8 mouse cellular contexts compared by ENCODE assay signal in the genomic region with DNA sequence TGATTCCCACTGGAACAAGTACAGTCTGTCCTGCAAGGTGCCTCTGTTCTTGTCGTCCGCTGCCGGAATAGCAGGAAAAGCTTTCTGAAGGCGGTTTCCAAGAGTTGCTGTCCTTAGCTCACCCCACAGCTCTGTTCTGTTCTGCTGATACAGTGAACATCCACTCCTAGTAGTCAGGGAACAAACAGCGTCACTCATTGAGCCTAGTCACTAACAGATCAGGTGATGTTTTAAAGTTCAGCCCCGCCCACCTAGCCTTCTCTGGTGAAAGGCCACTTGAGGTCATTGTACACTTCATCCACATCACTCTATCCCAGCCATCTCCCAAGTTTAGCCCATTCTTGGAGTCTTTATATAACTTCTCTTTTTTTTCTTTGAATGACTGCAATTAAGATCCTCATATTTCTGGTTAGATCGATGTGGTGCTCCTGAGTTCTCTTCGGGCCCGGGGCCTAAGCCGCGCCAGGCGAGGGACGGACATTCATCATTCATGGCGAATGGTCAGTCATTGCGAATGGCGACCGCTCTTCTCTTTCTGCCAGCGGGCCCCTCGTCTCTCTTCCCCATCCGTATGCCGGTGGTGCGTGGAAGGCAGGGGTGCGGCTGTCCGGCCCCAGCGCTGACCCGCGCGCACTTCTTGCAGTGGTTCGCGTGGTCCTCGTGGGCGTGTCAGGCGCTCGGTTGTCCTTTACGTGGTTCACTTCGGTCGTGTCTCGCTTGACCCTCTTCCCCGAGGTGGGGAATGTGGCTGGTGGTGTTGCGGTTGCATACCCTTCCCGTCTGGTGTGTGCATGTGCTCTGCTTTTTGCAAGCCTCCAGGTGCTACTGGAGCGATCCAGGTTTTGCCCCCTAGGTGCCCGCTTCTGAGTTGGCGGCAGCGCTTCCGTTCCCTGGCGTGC. TPM values are rescaled to one million over a fixed set of nuclear protein-coding genes. Genes with fewer than 3 reads are reported as not detected.
DNase-seq lines count a peak whose midpoint lies in the region; ATAC-seq and TF ChIP-seq lines count a peak whose summit lies in the region.

No protein-coding gene starts in this region.

- 0 out of 2 replicates have a peak overlapping the region, but pooled peaks have one; percentile 31 for H3K9ac ChIP-seq in intestine, embryonic 14.5 days (ENCODE audit: low read length)
- H3K9ac ChIP-seq in stomach, postnatal 0 days (ENCODE audit: low read length), result peak overlapping the region; percentile 41; the same call in 1 of the 2 replicates

- no peak overlapping the region for H3K27ac ChIP-seq in cortical plate, adult 2 months (ENCODE audit: insufficient read depth, low read length)
- H3K27ac ChIP-seq in intestine, embryonic 14.5 days (ENCODE audit: low read depth), result no peak overlapping the region
- H3K27ac ChIP-seq in midbrain, embryonic 10.5 days (replicated peaks), result peak overlapping the region; percentile 49
- H3K27ac ChIP-seq in stomach, postnatal 0 days (replicated peaks), result no peak overlapping the region

- H3K4me1 ChIP-seq in cortical plate, adult 2 months (ENCODE audit: control insufficient read depth, insufficient read depth, low read length), result peaks cover 1% of the 10 kb centered on the region; the same call in 1 of the 2 replicates
- no peaks in the 10 kb centered on the region for H3K4me1 ChIP-seq in intestine, embryonic 14.5 days (replicated peaks; ENCODE audit: control insufficient read depth, insufficient read depth, low read length)
- peaks cover 10% of the 10 kb centered on the region for H3K4me1 ChIP-seq in midbrain, embryonic 10.5 days
- H3K4me1 ChIP-seq in stomach, postnatal 0 days (replicated peaks; ENCODE audit: control insufficient read depth, insufficient read depth), result peaks cover 3% of the 10 kb centered on the region; the same call in 1 of the 2 replicates

- no peak for ATAC-seq in Patski
- ATAC-seq in intestine, embryonic 14.5 days (replicated peaks; ENCODE audit: low FRiP score, low TSS enrichment, low read depth), result peak; percentile 62; the same call in 1 of the 2 replicates
- peak; percentile 66; the same call in 1 of the 2 replicates for ATAC-seq in stomach, postnatal 0 days (ENCODE audit: low FRiP score, low TSS enrichment)
- no peak for ATAC-seq in erythroid progenitor cell, adult 5-6 weeks (replicated peaks; ENCODE audit: low FRiP score, poor library complexity, severe bottlenecking)

- H3K36me3 ChIP-seq in intestine, embryonic 14.5 days (ENCODE audit: control insufficient read depth, insufficient read depth, low read length), result no peaks in the 10 kb centered on the region
- no peaks in the 10 kb centered on the region for H3K36me3 ChIP-seq in midbrain, embryonic 10.5 days
- H3K36me3 ChIP-seq in stomach, postnatal 0 days (ENCODE audit: control insufficient read depth, insufficient read depth, low read length), result no peaks in the 10 kb centered on the region

- TF ChIP-seq CTCF in Patski (IDR thresholded peaks at IDR 0.05), result no peak
- TF ChIP-seq CTCF in cortical plate, adult 2 months (IDR thresholded peaks at IDR 0.05; ENCODE audit: extremely low read depth, insufficient read depth, low read length), result no peak
- no peak for TF ChIP-seq CTCF in stomach, postnatal 0 days (IDR thresholded peaks at IDR 0.05; ENCODE audit: low read depth)

- TF ChIP-seq EP300 in stomach, postnatal 0 days (optimal IDR thresholded peaks at IDR 0.05), result no peak

- peak overlapping the region; percentile 94 for H3K4me2 ChIP-seq in intestine, embryonic 14.5 days (ENCODE audit: low read length)
- H3K4me2 ChIP-seq in stomach, postnatal 0 days (replicated peaks; ENCODE audit: low read depth), result peak overlapping the region; percentile 86

- 19% methylated on average over 47 of the region's 47 CpGs for WGBS in intestine, embryonic 14.5 days
- 17% methylated on average over 47 of the region's 47 CpGs for WGBS in midbrain, embryonic 10.5 days
- 11% methylated on average over 47 of the region's 47 CpGs for WGBS in stomach, postnatal 0 days

- in situ Hi-C loops in Patski (cut with MboI; ENCODE audit: low pct_unique_long_range_greater_than_20kb), result no loop called here

- POLR2A ChIA-PET in Patski (lab: Charles Lee), result interaction anchor here (0.6 kb wide), 1 partner anchor 9 kb away, joined by 3 read pairs; no protein-coding TSS in a partner anchor

- intact Hi-C loops in gastrocnemius, postnatal 14 days (cut with DNase I; ENCODE audit: low total_unique reads), result no loop called here
- intact Hi-C loops in left cerebral cortex, postnatal 10 days (cut with DNase I), result no loop called here

- no peaks in the 10 kb centered on the region for H3K9me3 ChIP-seq in intestine, embryonic 14.5 days (ENCODE audit: control insufficient read depth, low read length)
- no peaks in the 10 kb centered on the region for H3K9me3 ChIP-seq in midbrain, embryonic 10.5 days (replicated peaks)
- H3K9me3 ChIP-seq in stomach, postnatal 0 days (ENCODE audit: control insufficient read depth, low read length), result no peaks in the 10 kb centered on the region

- peak; percentile 48 for DNase-seq in Patski (ENCODE audit: low read depth, low spot score)
- peak; percentile 58 for DNase-seq in gastrocnemius, postnatal 14 days
- DNase-seq in intestine, embryonic 14.5 days (ENCODE audit: low spot score), result peak; percentile 63
- DNase-seq in left cerebral cortex, postnatal 10 days (ENCODE audit: extremely low spot score in 1 of 2, low spot score in 2 of 2), result peak; percentile 37 to 53
- peak; percentile 24 for DNase-seq in midbrain, embryonic 10.5 days (ENCODE audit: low spot score)
- DNase-seq in stomach, postnatal 0 days (ENCODE audit: low spot score), result peak; percentile 32

- peaks cover 27% of the 10 kb centered on the region for H3K27me3 ChIP-seq in Patski
- 0 out of 2 replicates have a peak, but pooled peaks cover 3% of the 10 kb centered on the region for H3K27me3 ChIP-seq in intestine, embryonic 14.5 days (replicated peaks; ENCODE audit: control insufficient read depth, insufficient read depth, low read length)
- peaks cover 12% of the 10 kb centered on the region for H3K27me3 ChIP-seq in midbrain, embryonic 10.5 days (ENCODE audit: low read depth, poor library complexity, severe bottlenecking)
- no peaks in the 10 kb centered on the region for H3K27me3 ChIP-seq in stomach, postnatal 0 days (ENCODE audit: control insufficient read depth, insufficient read depth, low read length)

- CTCF ChIA-PET in Patski (lab: Charles Lee), result no interaction called here

- peak overlapping the region; percentile 30 for H3K4me3 ChIP-seq in cortical plate, adult 2 months (ENCODE audit: insufficient read depth, low read length)
- H3K4me3 ChIP-seq in intestine, embryonic 14.5 days (ENCODE audit: low read depth, low read length), result peak overlapping the region; percentile 47
- peak overlapping the region; percentile 62 for H3K4me3 ChIP-seq in midbrain, embryonic 10.5 days
- H3K4me3 ChIP-seq in stomach, postnatal 0 days (ENCODE audit: low read depth, low read length), result peak overlapping the region; percentile 42

- no peak for TF ChIP-seq POLR2A in cortical plate, adult 2 months (IDR thresholded peaks at IDR 0.05; ENCODE audit: extremely low read depth, insufficient read depth, low read length)

RNA-seq across cellular contexts. Expression of a gene that starts 20.2 kb away (rescaled TPM):
- not detected for polyA plus RNA-seq in Patski (2021)
- polyA plus RNA-seq in cortical plate, adult 2 months (2012; rRNA removed), result 0.08 TPM in 1 of 2 replicates, not detected in the other
- total RNA-seq in gastrocnemius, postnatal 14 days (2021), result 1 to 10 TPM; 1.3 to 5.4 TPM
- not detected in 2 replicates for polyA plus RNA-seq in intestine, embryonic 14.5 days (2014; fragmentation: Nextera tagmentation; extraction: Ambion mirVana)
- not detected for total RNA-seq in left cerebral cortex, postnatal 10 days (2021)
- not detected in 2 replicates for polyA plus RNA-seq in midbrain, embryonic 10.5 days (2016; fragmentation: Nextera tagmentation; extraction: Ambion mirVana)
- polyA plus RNA-seq in stomach, postnatal 0 days (2015; fragmentation: Nextera tagmentation; extraction: Ambion mirVana), result 0.02 and 0.10 TPM in 2 replicates
- not detected in 2 replicates for total RNA-seq in erythroid progenitor cell, adult 5-6 weeks (2015; ENCODE audit: low replicate concordance)
- total RNA-seq in erythroid progenitor cell, adult 5-6 weeks (2017; ENCODE audit: low replicate concordance), result not detected in 2 replicates

RNA-seq across cellular contexts. Expression of a gene that starts 51.0 kb away (rescaled TPM):
- polyA plus RNA-seq in Patski (2021), result 14.7 TPM
- polyA plus RNA-seq in cortical plate, adult 2 months (2012; rRNA removed), result 18.7 and 20.2 TPM in 2 replicates
- 10 to 100 TPM in 1 of 2 experiments, 1 to 10 TPM in 1; 9.8 to 16.6 TPM for total RNA-seq in gastrocnemius, postnatal 14 days (2021)
- 18.4 and 18.5 TPM in 2 replicates for polyA plus RNA-seq in intestine, embryonic 14.5 days (2014; fragmentation: Nextera tagmentation; extraction: Ambion mirVana)
- 10 to 100 TPM; 21.1 to 21.3 TPM for total RNA-seq in left cerebral cortex, postnatal 10 days (2021)
- 29.0 and 32.8 TPM in 2 replicates for polyA plus RNA-seq in midbrain, embryonic 10.5 days (2016; fragmentation: Nextera tagmentation; extraction: Ambion mirVana)
- 9.1 and 9.7 TPM in 2 replicates for polyA plus RNA-seq in stomach, postnatal 0 days (2015; fragmentation: Nextera tagmentation; extraction: Ambion mirVana)
- total RNA-seq in erythroid progenitor cell, adult 5-6 weeks (2015; ENCODE audit: low replicate concordance), result 2.5 and 6.7 TPM in 2 replicates
- 5.5 and 6.5 TPM in 2 replicates for total RNA-seq in erythroid progenitor cell, adult 5-6 weeks (2017; ENCODE audit: low replicate concordance)

Comparison
In these comparisons a context has a peak if more than half of its experiments do, and no peak if none do; other contexts are left out.
1. ATAC-seq: peak in intestine, embryonic 14.5 days (single experiment) and stomach, postnatal 0 days (single experiment); none in Patski (single experiment) and erythroid progenitor cell, adult 5-6 weeks (single experiment).
2. Peak in every context shown above with its lines, with median percentiles within 50 percentile points of each other: DNase-seq and H3K4me3 ChIP-seq.